Mouse (Mus musculus): Measurements from ENCODE around the gene Ypel4.
A peak's percentile ranks its signal among the peaks of the same experiment; 100 is the strongest.
"Not testable (repeated sequence)": the region's sequence is repeated elsewhere in the genome, so short reads cannot be mapped to it uniquely, and the experiment has no call there.

Gene Ypel4

DNA sequence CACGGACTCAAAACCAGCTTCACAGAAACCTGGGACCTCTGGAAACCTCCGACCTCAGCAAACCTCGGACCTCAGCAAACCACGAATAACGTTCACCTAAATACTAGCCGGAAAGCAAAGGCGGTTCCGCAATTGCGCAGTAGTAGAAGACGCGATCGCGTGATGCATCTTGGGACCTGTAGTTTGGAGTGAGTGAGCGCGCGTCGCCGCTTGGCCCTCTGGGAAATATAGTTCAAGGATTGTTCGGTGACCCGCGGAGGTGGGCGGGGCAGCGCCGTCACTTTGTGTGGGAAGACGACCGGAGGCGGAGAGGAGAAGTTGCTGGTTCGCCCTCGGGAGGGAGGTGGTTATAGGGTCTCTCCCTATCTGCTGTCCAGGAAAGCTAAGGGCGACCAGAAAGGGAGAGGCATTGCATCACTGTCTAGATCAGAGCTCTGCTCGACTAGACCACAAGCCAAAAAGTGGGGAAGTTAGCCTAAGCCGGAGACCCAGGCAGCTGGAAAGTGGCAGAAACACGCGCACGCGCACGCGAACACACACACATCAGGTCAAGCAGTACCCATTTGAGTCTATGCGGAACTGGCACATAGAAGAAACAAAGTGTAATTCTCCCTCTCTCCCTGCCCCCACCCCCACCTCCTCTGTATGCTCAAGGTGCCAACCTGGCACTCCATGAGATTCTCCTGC is 6.5 kb upstream of the Ypel4 start, which contains the start of gene Clp1:
Gene Clp1, minus strand, starts transcription at position 179 of the 687 bp plus-strand sequence.
- peak; percentile 91 for DNase-seq (ENCODE audit: low read depth, low spot score)

DNA sequence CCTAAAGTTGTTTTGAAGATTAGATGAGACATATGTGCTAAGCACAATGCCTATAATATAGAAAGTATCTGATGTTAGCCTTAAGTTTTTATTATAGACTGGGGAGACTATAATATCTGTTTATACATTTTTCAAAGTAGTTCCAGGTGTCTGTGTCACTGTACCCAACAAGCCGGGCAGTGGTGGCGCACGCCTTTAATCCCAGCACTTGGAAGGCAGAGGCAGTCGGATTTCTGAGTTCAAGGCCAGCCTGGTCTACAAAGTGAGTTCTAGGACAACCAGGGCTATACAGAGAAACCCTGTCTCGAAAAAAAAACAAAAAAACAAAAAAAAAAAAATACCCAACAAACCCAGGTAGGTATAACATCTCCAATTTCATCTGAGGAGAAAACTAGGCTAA is 5.7 kb upstream of the Ypel4 start:
- not testable (repeated sequence) for DNase-seq (ENCODE audit: low read depth, low spot score)

DNA sequence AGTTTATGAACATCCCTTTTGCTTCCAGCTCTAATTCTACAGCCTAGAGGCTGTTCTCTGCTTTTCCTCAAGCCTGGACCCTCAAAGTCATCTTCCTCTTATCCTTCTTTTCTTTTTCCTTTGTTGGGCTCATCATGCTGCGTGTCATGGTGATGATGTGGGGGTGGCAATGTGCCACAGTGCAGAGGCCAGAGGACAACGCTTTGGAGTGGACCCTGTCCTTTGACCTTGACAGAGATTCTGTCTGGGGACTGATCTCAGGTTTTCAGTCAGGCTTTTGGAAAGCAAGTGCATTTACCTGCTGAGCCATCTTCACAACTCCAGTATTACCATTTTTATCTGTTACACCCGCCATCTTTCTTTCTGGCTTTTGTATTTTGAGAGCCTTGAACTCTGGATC is 2.7 kb upstream of the Ypel4 start:
- DNase-seq (ENCODE audit: low read depth, low spot score): no peak

DNA sequence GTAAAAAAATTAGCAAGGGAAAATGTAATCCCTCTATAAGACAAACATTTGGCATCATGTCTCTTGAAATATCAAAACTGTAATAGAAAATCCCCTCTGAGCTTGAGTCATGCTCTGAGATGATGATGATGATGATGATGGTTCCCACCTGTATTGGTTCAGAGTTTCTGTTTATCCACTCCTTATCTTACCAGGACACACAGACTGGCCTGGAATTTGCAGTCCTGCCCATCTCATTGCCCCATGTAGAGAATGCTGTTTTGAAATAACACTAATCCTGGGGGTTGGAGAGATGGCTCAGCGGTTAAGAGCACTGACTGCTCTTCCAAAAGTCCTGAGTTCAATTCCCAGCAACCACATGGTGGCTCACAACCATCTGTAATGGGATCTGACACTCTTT is 1.5 kb upstream of the Ypel4 start:
- no peak for DNase-seq (ENCODE audit: low read depth, low spot score)

DNA sequence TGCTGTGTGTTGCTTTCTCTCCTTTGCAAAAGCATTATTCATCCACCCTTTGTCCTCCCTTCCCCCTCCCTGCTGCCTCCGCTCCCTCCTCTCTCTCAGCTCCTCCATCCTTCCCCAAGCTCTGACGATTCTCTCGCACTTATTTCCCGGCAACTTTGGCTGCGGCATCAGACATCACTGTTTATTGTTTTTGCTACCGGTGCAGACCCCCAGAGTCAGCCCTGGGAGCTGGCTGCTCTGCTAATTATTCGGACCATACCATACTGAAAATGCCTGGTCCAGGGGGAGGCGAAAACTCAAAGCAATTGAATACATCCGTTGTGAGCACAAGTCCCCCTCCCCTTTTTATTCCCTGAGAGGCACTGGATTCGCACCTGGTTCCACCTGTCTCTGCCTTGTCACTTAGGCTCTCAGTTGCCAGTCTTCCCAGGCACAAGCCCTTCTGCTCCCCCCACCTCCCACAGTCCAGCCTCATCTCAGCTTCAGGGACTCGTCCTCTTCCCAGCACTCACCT is 550 bp downstream of the Ypel4 start:
- no peak for DNase-seq (ENCODE audit: low read depth, low spot score)

DNA sequence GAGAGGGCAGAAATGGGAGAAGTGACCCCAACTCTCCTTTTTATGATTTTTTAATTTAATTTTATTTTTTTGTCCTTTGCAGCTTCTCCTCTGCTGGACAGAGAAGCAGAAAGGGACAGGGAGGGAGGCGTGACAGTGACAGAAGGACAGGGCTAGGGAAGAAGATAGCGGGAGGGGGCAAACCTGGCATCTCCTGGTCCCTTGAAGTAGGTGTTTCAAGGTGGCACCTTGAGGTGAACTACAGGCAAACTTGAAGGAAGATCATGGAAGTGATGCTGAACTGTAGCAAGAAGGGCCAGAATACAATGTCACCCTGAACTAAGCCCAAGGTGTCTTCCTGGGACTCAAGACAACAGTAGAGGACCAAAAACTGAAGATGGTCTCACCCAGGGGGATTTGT is 1.1 kb downstream of the Ypel4 start:
- no peak for DNase-seq (ENCODE audit: low read depth, low spot score)

DNA sequence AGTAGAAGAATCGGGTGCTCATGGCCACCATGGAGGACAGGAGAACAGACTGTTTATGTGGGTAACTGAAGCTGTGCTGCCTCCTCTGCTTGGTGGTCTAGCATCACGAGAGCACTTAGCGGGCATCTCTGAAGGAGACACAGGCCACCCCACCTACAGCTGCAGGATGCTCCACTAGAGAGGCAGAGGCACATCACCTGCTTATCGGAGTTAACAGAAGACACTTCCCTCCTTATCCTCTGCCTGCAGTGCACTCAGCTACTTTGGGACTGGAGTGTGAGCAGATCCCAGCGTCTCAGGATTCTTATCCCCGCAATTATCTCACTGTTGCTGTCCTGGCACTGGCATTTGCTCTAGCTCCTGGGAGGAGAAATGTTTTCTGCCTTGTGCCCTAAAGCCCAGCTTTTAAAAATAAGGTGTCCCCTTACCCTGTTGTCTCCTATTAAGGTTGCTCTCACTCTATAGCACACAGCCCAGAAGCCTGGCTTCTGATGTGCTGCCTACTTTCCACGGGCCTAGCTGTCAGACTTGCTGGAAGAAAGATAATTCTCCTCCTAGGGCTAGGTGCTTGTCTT is 1.6 kb downstream of the Ypel4 start:
- no peak for DNase-seq (ENCODE audit: low read depth, low spot score)

DNA sequence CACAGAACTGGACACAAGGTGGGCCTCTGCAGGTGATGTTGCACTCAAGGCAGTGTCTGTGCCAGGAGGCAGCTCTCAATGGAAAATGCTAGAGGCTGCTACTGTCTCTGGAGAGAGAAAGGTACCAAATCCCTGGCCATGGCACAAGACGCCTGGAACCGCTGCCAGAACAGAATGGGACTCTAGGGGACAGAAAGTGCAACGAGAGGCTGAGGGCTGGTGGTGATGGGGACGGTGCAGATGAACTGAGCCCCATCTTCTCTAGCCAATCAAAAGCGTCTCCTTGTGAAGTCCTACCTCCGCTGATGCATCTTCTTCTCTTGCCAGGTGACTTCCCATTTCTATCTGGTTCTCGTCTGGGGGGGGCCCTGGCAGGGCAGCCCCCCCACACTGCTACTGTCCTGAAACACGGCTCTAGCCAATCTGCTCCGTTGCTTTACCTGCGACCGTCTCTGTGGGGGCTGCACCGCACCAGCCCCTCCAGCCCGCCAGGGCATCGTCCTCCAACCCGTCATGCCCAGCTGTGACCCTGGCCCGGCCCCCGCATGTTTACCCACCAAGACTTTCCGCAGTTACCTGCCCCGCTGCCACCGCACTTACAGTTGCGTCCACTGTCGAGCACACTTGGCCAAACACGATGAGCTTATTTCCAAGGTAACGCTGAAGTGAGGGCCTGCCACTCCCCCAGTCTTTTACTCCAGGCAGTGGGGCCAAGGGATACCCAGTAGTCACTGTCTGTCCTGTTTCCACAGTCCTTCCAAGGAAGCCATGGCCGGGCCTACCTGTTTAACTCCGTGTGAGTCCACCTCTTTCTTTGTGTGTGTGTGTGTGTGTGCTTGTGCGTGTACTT is 2.7 kb downstream of the Ypel4 start:
- DNase-seq (ENCODE audit: low read depth, low spot score): no peak

DNA sequence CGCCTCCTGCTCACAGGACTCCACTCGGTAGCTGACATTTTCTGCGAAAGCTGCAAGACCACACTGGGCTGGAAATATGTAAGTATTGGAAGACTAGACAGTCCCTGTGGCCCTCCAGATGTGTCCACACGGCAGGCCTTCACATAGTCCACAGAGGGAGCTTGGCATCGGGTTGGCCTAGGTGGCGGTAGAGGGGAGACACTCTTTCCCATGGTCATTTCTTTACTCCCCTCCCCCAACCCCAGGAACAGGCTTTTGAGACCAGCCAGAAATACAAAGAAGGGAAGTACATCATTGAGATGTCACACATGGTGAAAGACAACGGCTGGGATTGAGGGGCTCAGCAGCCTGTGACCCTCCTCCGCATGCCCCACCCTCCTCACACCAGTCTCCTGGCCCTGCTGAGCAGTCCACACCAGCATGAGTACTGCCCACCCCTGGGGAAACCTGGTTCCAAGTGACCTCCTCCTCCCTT is 3.6 kb downstream of the Ypel4 start:
- DNase-seq (ENCODE audit: low read depth, low spot score): no peak

DNA sequence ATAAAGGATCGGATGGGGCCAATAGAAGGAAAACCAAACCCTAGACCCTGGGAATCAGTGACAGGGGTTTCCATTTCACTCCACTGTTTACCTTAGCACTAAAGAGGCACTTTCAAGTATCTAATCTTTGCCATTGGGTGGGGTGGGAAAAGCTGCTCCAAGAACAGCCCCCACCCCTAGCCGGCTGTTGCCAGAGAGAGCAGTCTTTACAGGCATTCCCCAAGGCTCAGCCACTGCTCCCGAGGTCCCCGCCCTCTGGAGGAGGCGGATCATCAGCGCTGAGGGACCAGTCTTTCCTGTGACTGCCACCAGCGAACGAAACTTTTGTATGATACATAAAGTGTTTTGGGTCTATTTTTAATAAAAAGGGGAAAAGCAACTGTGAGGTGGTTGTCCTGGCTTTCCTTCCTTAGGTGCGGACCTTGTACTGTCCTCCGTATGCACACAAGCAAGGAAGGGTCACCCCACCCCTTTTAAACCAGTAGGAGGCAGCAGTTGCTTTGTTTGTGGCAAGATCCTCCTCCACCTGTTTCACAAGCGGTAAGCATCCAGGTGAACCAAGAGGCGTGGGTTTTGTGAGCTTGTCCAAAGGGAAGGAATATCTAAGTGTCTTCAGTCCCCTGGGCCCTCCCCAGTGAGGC is 4.5 kb downstream of the Ypel4 start:
- no peak for DNase-seq (ENCODE audit: low read depth, low spot score)

DNA sequence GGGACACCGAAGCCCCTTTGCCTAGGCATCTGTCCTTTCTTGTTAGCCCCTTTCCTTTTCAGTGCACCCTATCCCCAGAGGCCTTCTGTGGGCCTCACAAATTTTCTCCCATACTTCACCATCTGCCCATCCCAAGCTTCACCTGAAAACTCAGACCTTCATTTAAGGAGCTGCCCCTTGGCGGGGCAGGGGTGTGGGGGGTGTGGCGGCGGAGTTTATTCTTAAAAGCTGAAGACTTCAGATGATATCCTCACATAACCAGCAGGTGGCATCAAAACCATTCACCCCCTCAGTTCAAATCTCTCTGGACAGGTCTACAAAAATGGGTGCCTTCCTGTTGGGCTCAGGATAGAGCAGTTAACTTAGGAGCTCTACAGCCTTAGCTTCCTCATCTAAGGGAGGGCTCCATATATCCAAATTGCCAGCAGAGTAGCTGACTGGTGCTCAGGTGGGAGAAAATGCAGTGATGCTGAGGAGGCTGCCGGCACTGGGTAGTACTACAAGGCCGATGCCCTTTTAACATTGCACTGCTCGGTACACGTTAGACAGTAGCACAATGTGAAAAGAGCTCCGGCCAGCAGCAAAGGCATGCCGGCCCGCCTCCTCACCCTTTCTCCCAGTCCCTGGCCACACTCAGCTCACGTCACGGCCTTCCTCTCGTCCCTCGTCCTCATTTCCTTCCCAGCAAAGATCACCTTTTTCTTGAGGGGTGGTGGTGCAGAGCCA is 6.9 kb downstream of the Ypel4 start:
- DNase-seq (ENCODE audit: low read depth, low spot score): no peak

DNA sequence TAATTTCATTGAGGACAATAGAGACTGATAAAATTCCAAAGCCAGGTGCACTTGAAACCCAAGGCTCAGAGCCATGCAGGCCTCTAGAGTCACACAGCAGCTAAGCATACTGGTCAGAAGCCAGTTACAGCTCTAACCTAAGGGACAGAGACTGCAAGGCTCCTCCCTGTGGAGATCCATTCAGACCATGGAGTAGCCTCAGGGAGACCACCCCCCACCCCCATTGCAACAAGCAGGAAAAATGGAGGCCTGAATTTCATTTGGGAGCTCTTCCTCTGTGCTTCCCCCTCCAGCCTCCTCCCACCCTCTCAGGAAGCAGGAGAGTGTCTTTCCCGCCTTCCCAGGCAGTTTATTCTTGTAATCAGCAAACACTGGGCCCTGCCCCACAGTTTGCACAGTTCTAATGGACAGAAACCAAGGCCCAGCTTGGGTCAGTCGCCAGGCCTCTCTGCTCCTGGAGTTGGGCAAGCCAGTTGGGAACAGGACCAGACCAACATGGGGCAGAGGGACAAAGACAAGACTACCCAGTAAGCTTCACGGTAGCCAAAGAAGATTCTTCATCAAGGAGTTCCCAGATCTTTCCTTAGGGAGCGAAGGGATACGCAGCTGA is 8.1 kb downstream of the Ypel4 start:
- DNase-seq (ENCODE audit: low read depth, low spot score): no peak

DNA sequence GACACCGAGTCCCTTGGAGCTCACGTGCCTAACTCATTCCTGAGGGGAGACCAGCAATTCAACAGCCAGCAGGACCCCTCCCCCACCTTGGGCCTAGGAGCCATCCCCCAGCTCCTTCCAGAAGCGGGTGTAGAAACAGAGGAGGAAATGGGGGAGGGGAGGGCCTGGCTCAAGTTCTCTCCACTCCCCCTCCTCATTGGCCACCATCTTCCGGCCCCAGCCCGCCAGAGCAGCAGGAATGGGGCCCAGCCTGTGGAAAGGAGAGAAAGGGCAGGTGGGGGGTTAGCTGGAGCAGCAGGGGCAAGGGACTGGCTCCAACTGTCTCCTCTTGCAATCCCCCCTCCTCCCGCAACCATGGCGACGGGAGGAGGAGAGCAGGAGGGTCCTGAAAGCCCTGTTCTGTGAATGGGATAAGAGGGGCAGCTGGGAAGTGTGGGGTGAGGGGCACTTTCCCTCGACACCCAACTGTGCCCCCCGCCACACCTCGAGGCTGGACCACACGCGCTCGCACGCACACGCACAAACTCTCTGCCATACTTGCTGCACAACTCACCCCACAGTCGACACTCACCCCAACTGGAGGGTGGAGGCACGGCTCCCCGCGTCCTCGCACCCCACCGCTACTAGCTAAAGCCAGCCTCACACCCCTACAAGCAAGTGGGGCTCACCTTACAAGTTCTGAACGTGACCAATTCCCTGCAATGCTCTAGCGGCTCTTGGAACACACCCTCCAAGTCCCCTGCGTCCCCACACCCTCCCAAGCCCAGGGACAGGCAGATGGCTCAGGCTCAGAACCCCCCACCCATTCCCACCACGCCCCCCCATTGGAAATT is 8.8 kb downstream of the Ypel4 start:
- no peak for DNase-seq (ENCODE audit: low read depth, low spot score)

DNA sequence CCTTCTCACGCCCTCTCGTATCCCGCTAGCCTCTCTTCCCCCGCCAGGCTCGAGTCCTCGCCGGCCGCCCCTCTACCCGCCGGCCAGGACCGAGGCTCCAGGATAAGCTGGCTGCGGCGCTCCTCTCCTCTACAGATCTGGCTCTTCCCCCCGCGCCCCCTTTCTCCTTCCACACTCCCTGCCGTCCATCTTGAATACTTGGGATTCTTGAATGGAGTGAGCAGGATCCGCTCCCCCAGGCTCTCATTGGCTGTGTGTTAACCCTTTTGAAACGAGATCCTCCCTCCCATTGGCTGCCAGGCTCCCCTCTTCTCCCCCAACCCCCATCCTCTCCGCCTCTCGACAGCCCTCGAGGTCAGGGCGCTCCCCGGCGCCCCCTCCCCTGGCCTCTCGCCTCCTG is 9.7 kb downstream of the Ypel4 start, which contains the start of gene Gm19426:
Gene Gm19426, minus strand, starts transcription at position 95 of the 400 bp plus-strand sequence.
- DNase-seq (ENCODE audit: low read depth, low spot score): peak; percentile 89

DNA sequence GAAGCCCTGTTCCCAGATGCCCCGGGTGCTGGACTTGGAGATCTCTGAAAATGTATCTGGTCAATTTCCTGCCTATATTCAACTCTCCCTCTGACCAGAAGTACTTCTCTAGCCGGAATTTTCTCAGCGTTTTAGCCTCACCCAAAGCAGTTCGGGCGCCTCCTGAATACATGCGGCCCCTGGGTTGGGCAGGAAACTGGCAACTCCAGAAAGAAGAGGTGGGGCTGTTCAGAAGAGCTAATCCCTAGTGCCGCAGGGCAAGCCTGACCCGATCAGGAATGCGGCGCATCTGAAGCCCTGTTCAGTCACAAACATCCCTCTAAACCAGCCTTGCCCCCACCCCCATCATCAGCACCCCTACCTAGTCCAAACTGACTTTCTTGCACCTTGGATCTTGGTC is 10.3 kb downstream of the Ypel4 start:
- no peak for DNase-seq (ENCODE audit: low read depth, low spot score)

DNA sequence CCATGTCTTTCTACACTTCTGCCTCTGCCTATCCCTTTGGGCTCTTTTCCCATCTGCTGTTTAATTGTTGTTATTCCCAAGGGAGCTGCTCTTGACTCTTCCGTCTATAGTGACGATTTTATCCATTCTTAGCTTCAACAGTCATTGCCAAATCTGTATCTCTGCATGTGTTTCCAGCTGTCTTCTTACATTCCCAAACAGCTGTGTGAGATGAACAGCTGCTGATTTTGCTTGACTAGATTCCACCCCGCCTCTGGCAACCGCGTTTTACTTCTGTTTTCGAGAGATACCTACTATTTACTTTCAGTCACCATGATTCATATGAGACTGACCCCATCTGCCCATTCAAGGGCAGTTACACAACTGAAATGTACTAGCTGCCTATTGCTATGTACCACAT is 16.3 kb downstream of the Ypel4 start:
- no peak for DNase-seq (ENCODE audit: low read depth, low spot score)

DNA sequence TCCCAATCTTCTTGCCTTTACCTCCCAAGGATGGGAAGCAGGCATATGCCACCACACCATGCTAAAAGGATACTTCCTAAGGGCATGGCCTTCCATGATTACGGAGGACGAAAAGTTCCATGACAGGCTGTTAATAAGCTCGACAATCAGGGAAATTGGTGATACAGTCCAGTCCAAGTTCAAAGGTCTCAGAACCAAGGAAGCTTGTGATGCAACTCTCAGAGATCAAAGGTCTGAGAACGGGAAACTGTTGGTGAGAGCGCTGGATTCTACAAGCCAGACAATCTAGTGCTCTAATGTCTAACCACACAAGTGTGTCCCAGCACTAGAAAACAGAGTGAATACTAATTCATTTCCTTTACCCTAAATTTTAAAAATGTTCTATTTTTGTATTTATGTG is 22.4 kb downstream of the Ypel4 start:
- no peak for DNase-seq (ENCODE audit: low read depth, low spot score)

DNA sequence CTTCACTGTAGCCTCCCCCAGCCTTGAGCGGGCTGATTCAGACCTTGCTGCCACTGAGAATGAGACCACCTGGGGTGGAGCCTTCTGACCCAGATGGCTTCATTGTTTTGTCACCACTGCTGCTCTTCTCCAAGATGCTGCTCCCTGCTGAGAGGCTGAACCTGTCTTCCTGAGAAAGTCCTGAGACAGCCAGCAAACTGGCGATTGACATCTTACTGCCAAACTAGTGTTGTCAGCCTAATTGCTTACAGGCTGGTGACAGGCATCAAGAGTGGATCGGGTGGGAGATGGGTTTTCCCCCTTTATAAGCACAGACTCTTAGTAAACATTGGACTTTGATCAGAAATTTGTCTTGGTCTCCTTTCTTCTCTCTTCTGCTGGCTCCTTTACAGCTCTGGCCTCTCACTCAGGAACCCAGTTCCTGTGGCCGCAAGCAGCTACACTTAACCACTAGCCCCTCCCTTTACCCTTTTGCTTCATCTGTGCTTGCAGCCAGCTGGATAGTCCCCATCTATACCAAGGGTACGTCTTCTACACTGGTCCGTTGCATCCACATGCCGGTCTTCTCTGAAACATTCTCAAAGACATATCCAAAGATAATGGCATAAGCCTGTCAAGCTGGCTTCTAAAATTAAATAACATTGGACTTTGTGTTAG is 23.3 kb downstream of the Ypel4 start:
- DNase-seq (ENCODE audit: low read depth, low spot score): no peak

DNA sequence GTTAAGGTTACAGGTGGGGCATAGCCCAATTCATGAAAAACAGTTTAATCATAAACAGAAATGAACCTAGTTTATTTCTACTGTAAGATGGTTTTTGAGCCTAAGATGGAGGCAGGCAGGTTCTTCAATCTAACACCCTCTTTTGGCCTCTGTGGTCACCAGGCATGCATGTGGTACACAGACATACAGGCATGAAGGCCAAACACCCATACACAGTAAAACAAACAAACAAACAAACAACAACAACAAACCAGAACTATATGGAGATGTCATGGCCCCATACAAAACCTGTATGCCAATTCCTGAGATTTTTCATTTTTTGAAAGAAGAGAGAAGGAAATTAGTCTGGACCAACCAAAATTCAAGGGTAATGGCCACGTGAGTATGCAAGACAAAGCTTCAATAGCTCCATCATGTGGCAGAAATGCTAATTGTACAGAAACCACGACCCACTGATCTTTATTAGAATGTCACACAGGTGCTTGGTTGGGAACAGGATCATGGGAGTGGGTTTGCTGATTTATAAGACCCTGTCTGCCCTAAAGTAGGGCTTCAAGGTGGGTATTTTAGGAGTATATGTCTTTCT is 24.8 kb downstream of the Ypel4 start:
- DNase-seq (ENCODE audit: low read depth, low spot score): no peak

All from brain, embryonic 18.5 days (tissue).